Mouse (Mus musculus) hindbrain, embryonic 15.5 days (tissue): ENCODE results near the gene Zfp738. TPM values are rescaled to one million over a fixed set of nuclear protein-coding genes. Genes with fewer than 3 reads are reported as not detected.

Experiments
- ATAC-seq: fragments of 200-750 bp; cut with Nextera tagmentation; 2 replicates; pipeline ENCODE4 v1.8.0; 2017; ENCODE audit warnings: low read depth, moderate number of reproducible peaks, moderate TSS enrichment; ENCODE audit not compliant: low FRiP score
- H3K27ac ChIP-seq: fragments of 300-500 bp; sonication (generic); replicated peaks from 2 replicates; pipeline ENCODE4 v1.5.1; 2015; ENCODE audit warnings: mild to moderate bottlenecking, inconsistent platforms
- H3K27me3 ChIP-seq: fragments of 300-500 bp; sonication (generic); 2 replicates; pipeline ENCODE4 v1.6.1; 2015; ENCODE audit warnings: control low read depth, inconsistent platforms
- H3K36me3 ChIP-seq: fragments of 300-500 bp; sonication (generic); 2 replicates; pipeline ENCODE4 v1.6.1; 2015; ENCODE audit warnings: control low read depth, inconsistent platforms
- H3K4me1 ChIP-seq: fragments of 300-500 bp; sonication (generic); replicated peaks from 2 replicates; pipeline ENCODE4 v1.6.1; 2015; ENCODE audit warnings: control low read depth, inconsistent platforms
- H3K4me2 ChIP-seq: fragments of 300-500 bp; sonication (generic); 2 replicates; pipeline ENCODE4 v1.6.1; 2015; ENCODE audit warnings: moderate library complexity, mild to moderate bottlenecking, inconsistent platforms
- H3K4me3 ChIP-seq: fragments of 300-500 bp; sonication (generic); 2 replicates; pipeline ENCODE4 v1.5.1; 2015; ENCODE audit warnings: mild to moderate bottlenecking, inconsistent platforms
- H3K9ac ChIP-seq: fragments of 300-500 bp; sonication (generic); 2 replicates; pipeline ENCODE4 v1.6.1; 2015; ENCODE audit warnings: inconsistent platforms
- H3K9me3 ChIP-seq: fragments of 300-500 bp; sonication (generic); 2 replicates; pipeline ENCODE4 v1.6.1; 2016; ENCODE audit warnings: control low read depth, inconsistent platforms
- WGBS: fragments of 180-500 bp; shearing (Covaris S2); methylation state at CpG from one replicate; pipeline ENCODE4 v1.1.7; 2015; 5-methylcytosine and 5-hydroxymethylcytosine counted together
- polyA plus RNA-seq: library from polyadenylated mRNA; unstranded; fragments of >200 nt; fragmentation: Nextera tagmentation; extraction: Ambion mirVana; gene quantifications from 2 replicates; pipeline ENCODE4 v1.2.1, GENCODE M21; 2015

Gene Zfp738
- polyA plus RNA-seq, 1 experiment from 2014 or later, result 13.6 TPM

GRCm38 (mm10) chr13:67637294-67638007 lies 49.4 kb downstream of the Zfp738 start, which contains the start of the genes Gm49345 and Zfp729a:
Gene Gm49345 (minus strand): TSS chr13:67637769.
Gene Zfp729a (minus strand): TSS chr13:67637791.
- peak within 1 kb of the TSS; percentile 72 for H3K27ac ChIP-seq
- peak within 1 kb of the TSS; percentile 56 for H3K4me2 ChIP-seq
- H3K36me3 ChIP-seq, result no peaks in the 10 kb centered on the region
- H3K9ac ChIP-seq, result peak within 1 kb of the TSS; percentile 73
- H3K4me3 ChIP-seq, result peak within 1 kb of the TSS; percentile 94
- under 1% methylated on average over 19 of the region's 19 CpGs for WGBS
- no peaks in the 10 kb centered on the region for H3K9me3 ChIP-seq
- no peaks in the 10 kb centered on the region for H3K27me3 ChIP-seq
- peak; percentile 97 for ATAC-seq
- H3K4me1 ChIP-seq, result peaks cover 10% of the 10 kb centered on the region

DNA sequence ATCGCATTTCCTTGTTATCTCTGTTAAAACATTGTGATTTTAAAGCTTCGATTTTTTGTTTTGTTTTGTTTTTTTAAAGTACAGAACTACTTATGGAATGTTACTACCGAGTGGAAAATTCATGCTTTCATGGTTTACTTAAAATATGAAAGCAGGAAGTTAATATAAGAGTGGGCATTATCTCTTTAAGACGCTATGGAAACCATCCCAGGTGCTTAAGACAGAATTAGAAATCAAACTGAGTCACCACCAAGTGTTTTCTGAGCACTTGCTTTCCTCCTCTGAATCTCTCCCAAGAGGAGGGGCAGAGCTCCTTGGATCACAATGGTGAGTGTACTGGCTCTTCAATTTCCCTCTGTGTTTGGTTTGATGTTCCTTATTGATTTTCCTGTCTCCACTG lies 76.8 kb downstream of the Zfp738 start:
- Histone ChIP-seq H3K9ac (no peak overlapping the region), H3K4me1 (peaks cover 7% of the 10 kb centered on the region), H3K9me3 (no peaks in the 10 kb centered on the region), H3K4me3 (0 out of 2 replicates have a peak overlapping the region, but pooled peaks have one; percentile 87), H3K27ac (no peak overlapping the region), H3K36me3 (no peaks in the 10 kb centered on the region), H3K4me2 (no peak overlapping the region), H3K27me3 (no peaks in the 10 kb centered on the region)
- no peak for ATAC-seq
- WGBS, result 92% methylated on average over 4 of the region's 4 CpGs

DNA sequence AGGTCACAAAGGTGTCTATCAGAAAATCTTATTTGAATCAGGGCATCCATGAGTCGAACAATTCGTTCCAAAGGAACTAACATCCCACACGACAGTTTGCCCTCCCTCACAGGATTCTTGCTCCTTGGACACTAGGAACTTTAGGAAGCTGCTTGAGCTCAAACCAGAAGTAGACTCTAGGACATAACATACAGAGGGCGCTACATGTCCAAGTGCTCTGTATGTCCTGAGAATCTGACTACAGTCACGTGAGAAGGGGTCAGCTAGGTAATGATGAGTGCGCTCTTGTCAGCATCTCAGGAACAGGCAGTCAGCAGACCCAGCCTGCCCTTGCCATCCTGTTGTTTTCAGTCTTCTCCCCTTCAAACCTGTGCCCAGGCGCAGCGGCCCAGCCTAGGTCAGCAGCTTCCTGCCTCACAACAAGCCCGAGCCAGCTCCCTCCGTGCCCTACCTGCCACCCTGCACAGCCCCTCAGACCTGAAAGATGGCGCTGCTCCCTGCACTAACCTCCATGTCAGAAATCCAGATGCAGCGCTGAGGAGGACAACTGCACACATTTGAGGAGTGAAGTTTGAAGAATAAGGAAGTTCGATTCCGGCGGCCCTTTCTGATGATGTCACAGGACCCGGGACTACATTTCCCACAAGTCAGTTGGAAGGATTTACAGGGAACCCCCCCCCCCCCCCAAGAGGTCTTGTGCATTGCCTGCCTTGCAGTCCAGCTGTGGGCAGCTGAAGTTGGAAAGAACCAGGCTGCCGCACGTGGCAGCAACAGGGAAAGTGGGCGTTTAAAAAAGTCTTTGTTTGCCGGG lies 77.6 kb downstream of the Zfp738 start, which contains the start of gene Zfp729b:
Gene Zfp729b, minus strand, starts transcription at position 642 of the 811 bp plus-strand sequence.
- 2% methylated on average over 20 of the region's 20 CpGs for WGBS
- Histone ChIP-seq H3K4me2 (peak within 1 kb of the TSS; percentile 68), H3K27ac (peak within 1 kb of the TSS; percentile 83), H3K4me3 (peak within 1 kb of the TSS; percentile 87), H3K27me3 (no peaks in the 10 kb centered on the region), H3K4me1 (peaks cover 7% of the 10 kb centered on the region), H3K9me3 (no peaks in the 10 kb centered on the region), H3K9ac (peak within 1 kb of the TSS; percentile 67), H3K36me3 (no peaks in the 10 kb centered on the region)
- ATAC-seq, result peak; percentile 97

Other genes starting within 250 kb of the Zfp738 start
- 6.6 and 7.3 TPM in 2 replicates for gene Zfp874a, start 235.4 kb downstream of the Zfp738 start, polyA plus RNA-seq
- 2.5 and 2.8 TPM in 2 replicates for gene Zfp874b, start 202.8 kb downstream of the Zfp738 start, polyA plus RNA-seq
- 10.0 and 11.6 TPM in 2 replicates for gene Zfp58, start 186.5 kb downstream of the Zfp738 start, polyA plus RNA-seq
- gene Gm26965, start 160.9 kb downstream of the Zfp738 start, polyA plus RNA-seq, result not detected in 2 replicates
- gene Zfp87, start 160.9 kb downstream of the Zfp738 start, polyA plus RNA-seq, result 32.2 and 37.2 TPM in 2 replicates
- 13.1 and 13.4 TPM in 2 replicates for gene Zfp748, start 133.2 kb downstream of the Zfp738 start, polyA plus RNA-seq
- gene Zfp729b, start 77.4 kb downstream of the Zfp738 start, polyA plus RNA-seq, result 4.6 TPM in 2 replicates
- 0.16 and 0.31 TPM in 2 replicates for gene Gm49345, start 49.3 kb downstream of the Zfp738 start, polyA plus RNA-seq
- 2.9 and 3.1 TPM in 2 replicates for gene Zfp729a, start 49.3 kb downstream of the Zfp738 start, polyA plus RNA-seq
- gene Zfp65, start 42.1 kb upstream of the Zfp738 start, polyA plus RNA-seq, result 8.5 and 9.4 TPM in 2 replicates
- gene Zfp85, start 68.2 kb upstream of the Zfp738 start, polyA plus RNA-seq, result 6.3 and 7.4 TPM in 2 replicates
- gene Zfp493, start 92.6 kb upstream of the Zfp738 start, polyA plus RNA-seq, result 3.6 and 3.7 TPM in 2 replicates
- 11.5 and 13.0 TPM in 2 replicates for gene Zfp273, start 126.7 kb upstream of the Zfp738 start, polyA plus RNA-seq
- 5.8 and 6.3 TPM in 2 replicates for gene Gm10037, start 144.0 kb upstream of the Zfp738 start, polyA plus RNA-seq
- not detected in 2 replicates for gene BC048507, start 176.3 kb upstream of the Zfp738 start, polyA plus RNA-seq